Mouse (Mus musculus): Measurements from ENCODE around the gene Apoc3. TPM values are rescaled to one million over a fixed set of nuclear protein-coding genes. Genes with fewer than 3 reads are reported as not detected.

Gene Apoc3
- polyA plus RNA-seq, 1 experiment from 2014 or later = 64.3 TPM

DNA sequence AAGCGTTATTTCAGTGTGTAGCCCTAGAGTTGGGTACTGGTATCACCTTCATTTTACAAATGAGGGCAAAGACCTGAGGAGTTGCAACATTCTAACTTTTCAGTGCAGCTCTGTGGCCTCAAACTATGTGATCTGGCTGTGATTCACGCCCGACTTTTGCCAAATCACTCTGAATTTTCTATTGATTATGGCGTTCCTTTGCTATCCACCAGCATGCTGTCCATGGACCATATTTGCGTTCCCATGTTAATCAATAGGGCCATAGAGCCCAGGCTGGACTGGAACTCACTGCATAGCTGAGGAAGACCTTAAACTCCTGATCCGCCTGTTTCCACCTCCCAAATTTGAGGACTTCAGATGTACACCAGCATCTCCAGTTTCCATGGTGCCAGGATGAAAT is 23.7 kb upstream of the Apoc3 start:
- H3K27me3 ChIP-seq (ENCODE audit: control insufficient read depth, insufficient read depth, low read length) = no peaks in the 10 kb centered on the region
- no peaks in the 10 kb centered on the region for H3K9me3 ChIP-seq (replicated peaks; ENCODE audit: control insufficient read depth, low read length)
- no peak overlapping the region for H3K4me2 ChIP-seq (ENCODE audit: low read depth, low read length)
- no peak for ATAC-seq (ENCODE audit: insufficient read depth, low FRiP score)
- H3K4me1 ChIP-seq (ENCODE audit: control insufficient read depth, insufficient read depth, low read length) = no peaks in the 10 kb centered on the region
- WGBS = 86% methylated on average over 6 of the region's 6 CpGs
- no peaks in the 10 kb centered on the region for H3K36me3 ChIP-seq (ENCODE audit: control insufficient read depth, insufficient read depth, low read length)
- no peak overlapping the region for H3K9ac ChIP-seq (ENCODE audit: low read length)
- H3K4me3 ChIP-seq (replicated peaks; ENCODE audit: low read length) = no peak overlapping the region
- no peak overlapping the region for H3K27ac ChIP-seq (ENCODE audit: low read length)

DNA sequence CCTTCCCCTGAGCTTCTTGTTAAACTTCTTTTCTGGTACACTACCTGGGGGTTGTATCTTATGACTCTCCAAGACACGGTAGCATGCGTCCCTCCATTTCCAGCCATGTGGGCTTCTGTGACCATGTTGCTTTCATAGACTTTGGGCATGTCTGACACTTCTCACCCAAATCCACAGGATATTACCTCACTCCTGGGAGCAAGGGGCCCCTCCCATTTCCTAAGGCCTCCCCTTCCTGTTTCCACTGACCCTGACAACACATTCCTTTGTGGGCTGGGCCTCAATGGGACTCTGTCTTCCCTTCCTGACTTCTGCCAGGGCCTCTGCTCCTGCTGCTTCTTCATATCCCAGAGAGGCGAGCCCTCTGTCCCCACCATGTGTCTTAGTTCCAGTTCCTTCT is 22.1 kb upstream of the Apoc3 start:
- WGBS = 83% methylated on average over 3 of the region's 3 CpGs
- Histone ChIP-seq H3K9me3 (replicated peaks; ENCODE audit: control insufficient read depth, low read length) (no peaks in the 10 kb centered on the region), H3K27me3 (ENCODE audit: control insufficient read depth, insufficient read depth, low read length) (no peaks in the 10 kb centered on the region), H3K4me1 (ENCODE audit: control insufficient read depth, insufficient read depth, low read length) (no peaks in the 10 kb centered on the region), H3K4me3 (replicated peaks; ENCODE audit: low read length) (no peak overlapping the region), H3K9ac (ENCODE audit: low read length) (no peak overlapping the region), H3K36me3 (ENCODE audit: control insufficient read depth, insufficient read depth, low read length) (no peaks in the 10 kb centered on the region), H3K4me2 (ENCODE audit: low read depth, low read length) (no peak overlapping the region), H3K27ac (ENCODE audit: low read length) (no peak overlapping the region)
- no peak for ATAC-seq (ENCODE audit: insufficient read depth, low FRiP score)

DNA sequence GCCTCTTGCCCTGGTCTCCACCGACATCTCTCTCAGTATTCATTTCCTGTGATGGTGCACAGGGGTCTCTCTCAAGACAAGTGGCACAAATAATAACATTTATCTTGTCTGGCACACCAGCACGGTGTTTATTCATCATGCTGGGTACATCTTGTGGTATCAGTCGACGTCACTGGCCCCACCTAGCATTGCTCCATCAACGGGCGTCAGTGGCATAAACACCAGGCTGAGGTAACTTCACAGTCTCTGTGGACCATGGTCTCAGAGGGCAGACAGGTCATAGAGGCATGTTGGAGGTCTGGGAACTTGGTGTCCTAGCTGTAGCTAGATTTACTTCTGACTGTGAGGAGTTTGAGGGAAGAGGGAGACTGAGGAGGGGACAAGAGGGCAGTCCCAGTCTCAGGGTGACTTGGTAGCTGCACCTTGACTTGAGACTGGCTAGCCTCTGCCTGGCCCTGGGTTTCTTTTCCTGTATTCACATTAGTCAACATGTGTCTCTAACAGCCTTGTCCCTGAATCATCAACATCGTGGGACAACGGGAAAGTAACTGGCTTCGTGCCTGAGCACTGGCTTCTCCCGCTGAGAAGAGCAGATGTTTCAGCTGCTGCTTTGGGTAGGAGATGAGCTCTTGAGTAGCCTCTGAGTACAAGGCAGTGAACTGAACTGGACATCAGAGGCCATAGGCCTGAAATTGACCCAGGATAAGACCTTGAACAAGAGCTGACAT is 21.4 kb upstream of the Apoc3 start:
- Histone ChIP-seq H3K4me3 (replicated peaks; ENCODE audit: low read length) (no peak overlapping the region), H3K36me3 (ENCODE audit: control insufficient read depth, insufficient read depth, low read length) (no peaks in the 10 kb centered on the region), H3K27ac (ENCODE audit: low read length) (no peak overlapping the region), H3K4me2 (ENCODE audit: low read depth, low read length) (no peak overlapping the region), H3K9me3 (replicated peaks; ENCODE audit: control insufficient read depth, low read length) (no peaks in the 10 kb centered on the region), H3K27me3 (ENCODE audit: control insufficient read depth, insufficient read depth, low read length) (no peaks in the 10 kb centered on the region), H3K4me1 (ENCODE audit: control insufficient read depth, insufficient read depth, low read length) (no peaks in the 10 kb centered on the region), H3K9ac (ENCODE audit: low read length) (no peak overlapping the region)
- no peak for ATAC-seq (ENCODE audit: insufficient read depth, low FRiP score)
- WGBS = 74% methylated on average over 10 of the region's 10 CpGs

DNA sequence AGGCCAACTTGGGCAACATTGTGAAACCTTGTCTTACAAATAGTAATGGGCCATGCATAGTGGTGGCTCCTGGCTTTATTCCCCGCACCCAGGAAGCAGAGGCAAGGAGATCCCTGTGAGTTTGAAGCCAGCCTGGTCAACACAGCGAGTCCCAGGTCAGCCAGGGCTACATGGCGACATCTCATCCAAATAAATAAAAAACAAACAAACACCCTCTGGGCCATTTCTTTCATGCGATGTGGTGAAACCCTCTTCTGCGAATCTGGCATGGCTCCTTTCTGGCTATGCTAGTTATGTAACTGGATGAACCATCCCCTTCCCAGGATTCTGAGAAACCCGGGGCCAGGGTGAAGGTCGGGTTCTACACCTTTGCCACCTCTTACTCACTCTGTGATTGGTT is 20.7 kb upstream of the Apoc3 start:
- H3K27ac ChIP-seq (ENCODE audit: low read length) = no peak overlapping the region
- no peaks in the 10 kb centered on the region for H3K36me3 ChIP-seq (ENCODE audit: control insufficient read depth, insufficient read depth, low read length)
- no peak overlapping the region for H3K4me2 ChIP-seq (ENCODE audit: low read depth, low read length)
- no peaks in the 10 kb centered on the region for H3K9me3 ChIP-seq (replicated peaks; ENCODE audit: control insufficient read depth, low read length)
- H3K4me1 ChIP-seq (ENCODE audit: control insufficient read depth, insufficient read depth, low read length) = no peaks in the 10 kb centered on the region
- H3K4me3 ChIP-seq (replicated peaks; ENCODE audit: low read length) = no peak overlapping the region
- WGBS = 89% methylated on average over 7 of the region's 7 CpGs
- H3K27me3 ChIP-seq (ENCODE audit: control insufficient read depth, insufficient read depth, low read length) = no peaks in the 10 kb centered on the region
- H3K9ac ChIP-seq (ENCODE audit: low read length) = no peak overlapping the region
- no peak for ATAC-seq (ENCODE audit: insufficient read depth, low FRiP score)

DNA sequence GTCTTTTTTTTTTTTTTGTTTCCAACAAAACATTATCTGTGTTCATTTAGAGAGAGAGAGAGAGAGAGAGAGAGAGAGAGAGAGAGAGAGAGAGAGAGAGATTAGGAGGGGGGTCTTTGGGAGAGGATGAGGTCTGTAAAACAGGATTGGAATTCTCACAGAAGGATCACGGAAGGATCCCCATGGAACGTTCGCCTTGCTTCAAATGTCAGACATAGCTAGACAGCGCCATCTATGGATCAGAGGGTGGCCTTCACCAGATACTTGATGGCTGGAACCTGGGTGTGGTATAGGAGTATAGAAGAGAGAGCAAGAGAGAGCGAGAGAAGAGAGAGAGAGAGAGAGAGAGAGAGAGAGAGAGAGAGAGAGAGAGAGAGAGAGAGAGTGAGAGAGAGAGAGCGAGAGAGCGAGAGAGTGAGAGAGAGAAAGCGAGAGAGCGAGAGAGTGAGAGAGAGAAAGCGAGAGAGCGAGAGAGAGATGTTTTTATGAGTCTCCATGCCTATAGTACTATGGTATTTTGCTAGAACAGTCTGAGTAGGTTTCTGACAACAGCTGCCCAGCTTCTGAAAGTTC is 11.4 kb upstream of the Apoc3 start:
- no peak overlapping the region for H3K4me3 ChIP-seq (replicated peaks; ENCODE audit: low read length)
- H3K27ac ChIP-seq (ENCODE audit: low read length) = no peak overlapping the region
- H3K9me3 ChIP-seq (replicated peaks; ENCODE audit: control insufficient read depth, low read length) = no peaks in the 10 kb centered on the region
- H3K9ac ChIP-seq (ENCODE audit: low read length) = no peak overlapping the region
- H3K4me1 ChIP-seq (ENCODE audit: control insufficient read depth, insufficient read depth, low read length) = 0 out of 2 replicates have a peak, but pooled peaks cover 4% of the 10 kb centered on the region
- no peak overlapping the region for H3K4me2 ChIP-seq (ENCODE audit: low read depth, low read length)
- WGBS = 22% methylated on average over 11 of the region's 11 CpGs
- no peaks in the 10 kb centered on the region for H3K27me3 ChIP-seq (ENCODE audit: control insufficient read depth, insufficient read depth, low read length)
- H3K36me3 ChIP-seq (ENCODE audit: control insufficient read depth, insufficient read depth, low read length) = no peaks in the 10 kb centered on the region
- ATAC-seq (ENCODE audit: insufficient read depth, low FRiP score) = peak; percentile 79

DNA sequence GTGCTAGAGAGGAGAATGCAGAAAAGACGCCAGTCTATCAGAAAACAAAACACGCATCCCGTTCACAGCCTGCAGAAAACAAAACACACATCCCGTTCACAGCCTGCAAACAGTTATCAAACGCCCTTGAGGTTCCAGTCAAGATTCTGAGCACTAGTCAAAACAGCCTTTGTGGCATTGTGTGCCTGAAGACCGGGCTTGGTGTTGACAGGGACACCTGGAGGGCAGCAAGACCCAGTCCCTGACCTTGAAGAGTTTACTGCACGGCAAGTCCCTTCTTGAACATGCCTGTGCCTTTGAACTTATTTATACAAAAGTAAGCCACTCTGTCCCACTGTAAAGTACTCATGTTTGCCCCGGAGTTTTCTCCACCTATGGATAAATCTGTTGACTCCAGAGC is 8.1 kb upstream of the Apoc3 start:
- 53% methylated on average over 8 of the region's 8 CpGs for WGBS
- H3K9ac ChIP-seq (ENCODE audit: low read length) = no peak overlapping the region
- H3K4me3 ChIP-seq (replicated peaks; ENCODE audit: low read length) = no peak overlapping the region
- H3K4me1 ChIP-seq (ENCODE audit: control insufficient read depth, insufficient read depth, low read length) = 0 out of 2 replicates have a peak, but pooled peaks cover 4% of the 10 kb centered on the region
- no peak overlapping the region for H3K27ac ChIP-seq (ENCODE audit: low read length)
- no peaks in the 10 kb centered on the region for H3K27me3 ChIP-seq (ENCODE audit: control insufficient read depth, insufficient read depth, low read length)
- ATAC-seq (ENCODE audit: insufficient read depth, low FRiP score) = no peak
- H3K9me3 ChIP-seq (replicated peaks; ENCODE audit: control insufficient read depth, low read length) = no peaks in the 10 kb centered on the region
- H3K36me3 ChIP-seq (ENCODE audit: control insufficient read depth, insufficient read depth, low read length) = no peaks in the 10 kb centered on the region
- no peak overlapping the region for H3K4me2 ChIP-seq (ENCODE audit: low read depth, low read length)

DNA sequence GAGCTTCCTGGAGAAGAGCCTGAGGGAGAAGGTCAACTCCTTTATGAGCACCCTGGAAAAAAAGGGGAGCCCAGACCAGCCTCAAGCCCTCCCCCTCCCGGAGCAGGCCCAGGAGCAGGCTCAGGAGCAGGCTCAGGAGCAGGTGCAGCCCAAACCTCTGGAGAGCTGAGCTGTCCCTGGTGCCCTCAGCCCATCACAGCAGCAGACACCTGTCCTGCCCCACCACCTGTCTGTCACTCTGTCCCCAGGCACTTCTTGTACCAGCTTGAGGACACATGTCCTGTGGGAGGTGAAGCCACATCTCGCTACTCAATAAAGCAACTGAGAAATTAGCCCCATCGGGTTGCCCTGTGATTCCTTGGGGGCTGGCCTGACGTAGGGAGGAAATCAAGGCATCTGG is 7.7 kb upstream of the Apoc3 start:
- no peak overlapping the region for H3K27ac ChIP-seq (ENCODE audit: low read length)
- H3K27me3 ChIP-seq (ENCODE audit: control insufficient read depth, insufficient read depth, low read length) = no peaks in the 10 kb centered on the region
- H3K9ac ChIP-seq (ENCODE audit: low read length) = no peak overlapping the region
- no peaks in the 10 kb centered on the region for H3K9me3 ChIP-seq (replicated peaks; ENCODE audit: control insufficient read depth, low read length)
- ATAC-seq (ENCODE audit: insufficient read depth, low FRiP score) = no peak
- H3K4me2 ChIP-seq (ENCODE audit: low read depth, low read length) = no peak overlapping the region
- WGBS = 67% methylated on average over 4 of the region's 4 CpGs
- H3K4me1 ChIP-seq (ENCODE audit: control insufficient read depth, insufficient read depth, low read length) = 0 out of 2 replicates have a peak, but pooled peaks cover 4% of the 10 kb centered on the region
- H3K36me3 ChIP-seq (ENCODE audit: control insufficient read depth, insufficient read depth, low read length) = no peaks in the 10 kb centered on the region
- H3K4me3 ChIP-seq (replicated peaks; ENCODE audit: low read length) = no peak overlapping the region

DNA sequence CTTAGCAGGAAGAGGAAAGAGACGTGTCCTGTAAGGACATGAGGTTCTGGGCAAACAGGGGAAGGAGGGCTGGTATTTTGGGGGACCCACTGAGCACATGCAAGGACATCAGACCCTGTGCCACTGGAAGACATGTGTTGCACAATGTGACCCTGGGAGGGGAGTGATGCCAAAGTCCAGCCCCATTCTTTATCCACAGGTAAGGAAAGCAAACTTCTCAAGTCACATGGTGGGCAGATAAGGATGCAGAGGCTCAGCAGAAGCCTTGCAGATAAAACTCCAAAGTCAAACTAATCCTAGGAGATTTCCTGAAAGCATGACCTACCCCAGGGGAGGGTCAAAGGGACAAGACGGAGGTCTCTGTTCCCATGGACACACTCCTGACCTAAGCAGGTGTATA is 6.4 kb upstream of the Apoc3 start:
- no peak overlapping the region for H3K27ac ChIP-seq (ENCODE audit: low read length)
- no peaks in the 10 kb centered on the region for H3K9me3 ChIP-seq (replicated peaks; ENCODE audit: control insufficient read depth, low read length)
- H3K27me3 ChIP-seq (ENCODE audit: control insufficient read depth, insufficient read depth, low read length) = no peaks in the 10 kb centered on the region
- 0 out of 2 replicates have a peak, but pooled peaks cover 4% of the 10 kb centered on the region for H3K4me1 ChIP-seq (ENCODE audit: control insufficient read depth, insufficient read depth, low read length)
- WGBS = 54% methylated on average over 2 of the region's 2 CpGs
- H3K9ac ChIP-seq (ENCODE audit: low read length) = no peak overlapping the region
- no peak overlapping the region for H3K4me3 ChIP-seq (replicated peaks; ENCODE audit: low read length)
- no peaks in the 10 kb centered on the region for H3K36me3 ChIP-seq (ENCODE audit: control insufficient read depth, insufficient read depth, low read length)
- peak; percentile 70 for ATAC-seq (ENCODE audit: insufficient read depth, low FRiP score)
- no peak overlapping the region for H3K4me2 ChIP-seq (ENCODE audit: low read depth, low read length)

DNA sequence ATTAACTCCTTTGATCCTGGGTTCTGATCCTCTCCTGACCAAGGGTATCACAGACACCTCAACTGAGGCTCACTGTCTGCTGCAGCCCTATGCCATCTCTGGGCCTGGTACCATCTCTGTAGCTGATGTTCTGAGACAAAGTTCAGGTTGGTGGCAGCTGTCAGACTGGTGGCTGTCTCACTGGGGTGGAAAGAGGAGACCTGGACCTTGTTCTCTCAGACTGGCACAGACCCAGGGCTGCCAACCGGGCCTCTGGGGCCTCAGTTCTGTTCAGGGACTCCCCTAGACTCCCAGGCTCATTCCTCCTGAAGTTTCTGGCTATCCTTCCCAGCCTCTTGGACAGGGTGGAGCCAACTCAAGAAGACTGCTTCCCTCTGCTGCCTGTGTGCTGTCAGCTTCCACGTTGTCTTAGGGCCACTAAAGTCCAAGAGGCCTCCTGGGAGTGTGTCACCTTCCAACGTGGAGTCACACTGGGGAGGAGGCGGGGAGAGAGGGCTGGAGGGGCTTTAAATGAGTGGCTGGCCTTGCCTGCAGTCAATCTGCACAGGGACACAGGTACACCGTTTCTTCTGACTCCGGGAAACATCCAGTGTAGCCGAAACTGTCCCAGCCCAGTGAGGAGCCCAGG is 5.2 kb upstream of the Apoc3 start, which contains the start of gene Apoa4:
TSS of gene Apoa4 (plus strand) at position 171 of the 628 bp plus-strand sequence.
- Histone ChIP-seq H3K4me3 (replicated peaks; ENCODE audit: low read length) (no peak within 1 kb of the TSS), H3K9ac (ENCODE audit: low read length) (no peak within 1 kb of the TSS)

More for the DNA sequence above, 5.2 kb upstream of the Apoc3 start, which contains the start of gene Apoa4:
- ATAC-seq (ENCODE audit: insufficient read depth, low FRiP score) = 0 out of 2 replicates have a peak, but pooled peaks have one; percentile 11
- 56% methylated on average over 7 of the region's 7 CpGs for WGBS
- Histone ChIP-seq H3K4me1 (ENCODE audit: control insufficient read depth, insufficient read depth, low read length) (0 out of 2 replicates have a peak, but pooled peaks cover 4% of the 10 kb centered on the region), H3K36me3 (ENCODE audit: control insufficient read depth, insufficient read depth, low read length) (no peaks in the 10 kb centered on the region), H3K27ac (ENCODE audit: low read length) (no peak within 1 kb of the TSS), H3K9me3 (replicated peaks; ENCODE audit: control insufficient read depth, low read length) (no peaks in the 10 kb centered on the region), H3K4me2 (ENCODE audit: low read depth, low read length) (no peak within 1 kb of the TSS), H3K27me3 (ENCODE audit: control insufficient read depth, insufficient read depth, low read length) (no peaks in the 10 kb centered on the region)
